Mouse (Mus musculus) MEL (cell line): Measurements from ENCODE around the gene Cpeb3. TPM values are rescaled to one million over a fixed set of nuclear protein-coding genes. Genes with fewer than 3 reads are reported as not detected.

ENCODE experiments used
- DNase-seq: peaks from one replicate; pipeline ENCODE4 v3.0.0; 2011; ENCODE audit warnings: low read depth, low spot score
- H3K27ac ChIP-seq: 2 replicates; pipeline ENCODE4 v1.5.1; 2012; ENCODE audit warnings: low read depth, mild to moderate bottlenecking, control low read depth, low read length, moderate library complexity; ENCODE audit not compliant: control insufficient read depth
- H3K27me3 ChIP-seq, 2 experiments: fragments of 150-350 bp in 1 of 2; sonication (generic) in 1 of 2; 2 replicates each; pipeline ENCODE4 v1.6.1; 2012; ENCODE audit warnings: low read length in 2 of 2, mild to moderate bottlenecking in 2 of 2, improper control_type of control experiment in 1 of 2, moderate library complexity in 1 of 2; ENCODE audit not compliant: insufficient read depth in 2 of 2, control insufficient read depth in 1 of 2
- H3K36me3 ChIP-seq, 2 experiments: 2 replicates each; pipeline ENCODE4 v1.6.1; 2012 to 2014; ENCODE audit warnings: low read length in 2 of 2, improper control_type of control experiment in 1 of 2, inconsistent platforms in 1 of 2, mild to moderate bottlenecking in 1 of 2; ENCODE audit not compliant: insufficient read depth in 2 of 2, control insufficient read depth in 1 of 2
- H3K4me1 ChIP-seq, 2 experiments: fragments of 150-350 bp in 1 of 2; sonication (generic) in 1 of 2; 2 replicates each; pipeline ENCODE4 v1.6.1; 2012; ENCODE audit warnings: low read length in 2 of 2, improper control_type of control experiment in 1 of 2, mild to moderate bottlenecking in 1 of 2; ENCODE audit not compliant: insufficient read depth in 2 of 2, control insufficient read depth in 1 of 2
- H3K4me3 ChIP-seq, 2 experiments: fragments of 150-350 bp in 1 of 2; sonication (generic) in 1 of 2; 2 replicates each; pipeline ENCODE4 v1.5.1; 2012; ENCODE audit warnings: low read depth in 2 of 2, low read length in 2 of 2, mild to moderate bottlenecking in 2 of 2, moderate library complexity in 2 of 2, control low read depth in 1 of 2, improper control_type of control experiment in 1 of 2; ENCODE audit not compliant: control insufficient read depth in 1 of 2, insufficient read depth in 1 of 2
- H3K79me2 ChIP-seq: 2 replicates; pipeline ENCODE4 v1.6.1; 2012; ENCODE audit warnings: mild to moderate bottlenecking, low read length, moderate library complexity; ENCODE audit not compliant: control insufficient read depth, poor library complexity, insufficient read depth
- H3K9ac ChIP-seq: 2 replicates; pipeline ENCODE4 v1.6.1; 2012; ENCODE audit warnings: low read depth, mild to moderate bottlenecking, control low read depth, low read length, moderate library complexity; ENCODE audit not compliant: control insufficient read depth, poor library complexity, severe bottlenecking
- H3K9me3 ChIP-seq: fragments of 150-350 bp; sonication (generic); replicated peaks from 2 replicates; pipeline ENCODE4 v1.6.1; 2012; ENCODE audit warnings: mild to moderate bottlenecking, low read length, improper control_type of control experiment, moderate library complexity; ENCODE audit not compliant: insufficient read depth
- BHLHE40 ChIP-seq: IDR thresholded peaks from 2 replicates; pipeline ENCODE4 v1.6.1; 2012; ENCODE audit warnings: low read depth, mild to moderate bottlenecking, inconsistent platforms, low read length, improper control_type of control experiment, borderline replicate concordance
- CHD1 ChIP-seq: IDR thresholded peaks from 2 replicates; pipeline ENCODE4 v1.6.1; 2012; ENCODE audit warnings: low read depth, mild to moderate bottlenecking, inconsistent platforms, low read length, improper control_type of control experiment
- GABPA ChIP-seq: IDR thresholded peaks from 2 replicates; pipeline ENCODE4 v1.6.1; 2012; ENCODE audit warnings: low read depth, mild to moderate bottlenecking, inconsistent platforms, low read length, improper control_type of control experiment, moderate library complexity
- HCFC1 ChIP-seq: IDR thresholded peaks from 2 replicates; pipeline ENCODE4 v1.6.1; 2012; ENCODE audit warnings: low read depth, mild to moderate bottlenecking, inconsistent platforms, low read length, improper control_type of control experiment, moderate library complexity
- KAT2A ChIP-seq: conservative IDR thresholded peaks from 2 replicates; pipeline ENCODE4 v1.6.1; 2012; ENCODE audit warnings: low read depth, low read length, improper control_type of control experiment, inconsistent platforms
- MAFK ChIP-seq: IDR thresholded peaks from 2 replicates; pipeline ENCODE4 v1.6.1; 2011; ENCODE audit warnings: low read depth, mild to moderate bottlenecking, low read length, improper control_type of control experiment, borderline replicate concordance
- MAX ChIP-seq: IDR thresholded peaks from 2 replicates; pipeline ENCODE4 v1.6.1; 2011; ENCODE audit warnings: low read length, improper control_type of control experiment
- MAZ ChIP-seq: IDR thresholded peaks from 2 replicates; pipeline ENCODE4 v1.6.1; 2012; ENCODE audit warnings: low read depth, mild to moderate bottlenecking, inconsistent platforms, low read length, improper control_type of control experiment
- MXI1 ChIP-seq: IDR thresholded peaks from 2 replicates; pipeline ENCODE4 v1.6.1; 2011; ENCODE audit warnings: mild to moderate bottlenecking, low read depth, low read length, improper control_type of control experiment
- MYC ChIP-seq: IDR thresholded peaks from 2 replicates; pipeline ENCODE4 v1.6.1; 2011; ENCODE audit warnings: low read depth, mild to moderate bottlenecking, low read length, improper control_type of control experiment, moderate library complexity
- NRF1 ChIP-seq: IDR thresholded peaks from 2 replicates; pipeline ENCODE4 v1.6.1; 2014; ENCODE audit warnings: low read depth, mild to moderate bottlenecking, inconsistent platforms, low read length, improper control_type of control experiment, moderate library complexity; ENCODE audit not compliant: poor library complexity, insufficient read depth, severe bottlenecking
- POLR2A ChIP-seq, 2 experiments: IDR thresholded peaks; 2 replicates each; pipeline ENCODE4 v1.6.1; 2011 to 2012; ENCODE audit warnings: low read length in 2 of 2, mild to moderate bottlenecking in 2 of 2, control low read depth in 1 of 2, improper control_type of control experiment in 1 of 2, low read depth in 1 of 2, moderate library complexity in 1 of 2; ENCODE audit not compliant: control insufficient read depth in 1 of 2, insufficient read depth in 1 of 2, poor library complexity in 1 of 2
- POLR2AphosphoS2 ChIP-seq: IDR thresholded peaks from 2 replicates; pipeline ENCODE4 v1.6.1; 2011; ENCODE audit warnings: low read length, improper control_type of control experiment
- SIN3A ChIP-seq: IDR thresholded peaks from 2 replicates; pipeline ENCODE4 v1.6.1; 2012; ENCODE audit warnings: low read length, improper control_type of control experiment, inconsistent platforms
- SMC3 ChIP-seq: IDR thresholded peaks from 2 replicates; pipeline ENCODE4 v1.6.1; 2011; ENCODE audit warnings: low read depth, low read length, improper control_type of control experiment
- UBTF ChIP-seq: IDR thresholded peaks from 2 replicates; pipeline ENCODE4 v1.6.1; 2012; ENCODE audit warnings: low read depth, mild to moderate bottlenecking, inconsistent platforms, low read length, improper control_type of control experiment, moderate library complexity, borderline replicate concordance; ENCODE audit not compliant: insufficient read depth
- USF1 ChIP-seq: IDR thresholded peaks from 2 replicates; pipeline ENCODE4 v1.6.1; 2014; ENCODE audit warnings: low read depth, mild to moderate bottlenecking, inconsistent platforms, low read length, improper control_type of control experiment, moderate library complexity
- ZC3H11A ChIP-seq: IDR thresholded peaks from 2 replicates; pipeline ENCODE4 v1.6.1; 2012; ENCODE audit warnings: low read depth, mild to moderate bottlenecking, inconsistent platforms, low read length, improper control_type of control experiment
- ZMIZ1 ChIP-seq: IDR thresholded peaks from 2 replicates; pipeline ENCODE4 v1.6.1; 2012; ENCODE audit warnings: low read depth, mild to moderate bottlenecking, inconsistent platforms, low read length, improper control_type of control experiment, moderate library complexity
- polyA plus RNA-seq, 2 experiments: library from polyadenylated mRNA; stranded (reverse) in 1 of 2; unstranded in 1 of 2; fragments of >175 nt in 1 of 2; fragments of >200 nt in 1 of 2; gene quantifications; 2 replicates each; pipeline versions ENCODE4 v1.2.1 to v1.2.4; 2012; ENCODE audit warnings: low replicate concordance in 2 of 2, low read depth in 1 of 2; ENCODE audit not compliant: insufficient read length in 2 of 2, insufficient read depth in 1 of 2, missing spikeins in 1 of 2
- total RNA-seq: library from RNA; depleted of rRNA; stranded (reverse); fragments of 300-350 nt; gene quantifications from 2 replicates; pipeline ENCODE4 v1.2.3, GENCODE M21; 2012

The Cpeb3 gene
- total and polyA plus RNA-seq, 3 experiments, result 0.35 to 0.93 TPM; not detected in 1

GRCm38 (mm10) chr19:37239096-37239495, 30.7 kb upstream of the Cpeb3 start:
- no peaks in the 10 kb centered on the region for H3K79me2 ChIP-seq
- no peak overlapping the region for H3K9ac ChIP-seq
- peaks cover 0 to 25% of the 10 kb centered on the region in 2 experiments; a peak in 2 of 4 replicates for H3K36me3 ChIP-seq
- H3K9me3 ChIP-seq, result no peaks in the 10 kb centered on the region
- no peak overlapping the region for H3K4me3 ChIP-seq
- DNase-seq, result peak; percentile 88
- H3K4me1 ChIP-seq, result peaks cover 17 to 30% of the 10 kb centered on the region in 2 experiments
- no peak for TF ChIP-seq CHD1
- no peak for TF ChIP-seq MYC
- TF ChIP-seq SIN3A, result peak; percentile 97
- TF ChIP-seq GABPA, result no peak
- TF ChIP-seq SMC3, result 0 out of 2 replicates have a peak, but pooled peaks have one; percentile 16
- no peak for TF ChIP-seq NRF1
- 0 out of 2 replicates have a peak, but pooled peaks have one; percentile 53 for TF ChIP-seq MAX
- peak; percentile 16; the same call in 1 of the 2 replicates for TF ChIP-seq HCFC1
- 0 out of 2 replicates have a peak, but pooled peaks have one; percentile 30 for TF ChIP-seq MAZ
- TF ChIP-seq MXI1, result peak; percentile 90
- TF ChIP-seq ZC3H11A, result no peak
- 0 out of 2 replicates have a peak overlapping the region, but pooled peaks have one; percentile 2 for H3K27ac ChIP-seq
- H3K27me3 ChIP-seq, result no peaks in the 10 kb centered on the region

DNA sequence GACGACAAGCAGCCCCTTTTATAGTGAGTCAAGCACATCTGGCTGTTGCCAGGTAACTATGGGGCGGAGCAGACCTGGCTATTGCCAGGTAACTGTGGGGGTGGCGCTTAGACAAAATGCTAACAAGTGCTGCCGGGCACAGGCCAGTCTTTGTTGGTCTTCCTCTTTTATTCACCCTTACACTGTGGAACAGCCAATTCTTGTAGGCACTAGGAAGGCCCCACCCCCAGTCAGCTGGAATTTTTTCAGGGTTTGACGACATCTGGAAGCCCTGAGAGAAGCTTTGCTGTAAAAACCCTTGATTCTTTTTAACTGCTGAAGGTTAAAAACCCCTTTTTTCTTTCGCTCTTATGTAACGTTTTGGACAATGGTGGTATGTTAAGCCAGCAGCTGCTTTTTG, 30.2 kb upstream of the Cpeb3 start:
- Histone ChIP-seq H3K4me3 (0 out of 4 replicates have a peak overlapping the region, but pooled peaks of 1 of the 2 experiments have one; percentile 6), H3K9ac (no peak overlapping the region)

More for the DNA sequence above, 30.2 kb upstream of the Cpeb3 start:
- Histone ChIP-seq H3K4me1 (peaks cover 17 to 30% of the 10 kb centered on the region in 2 experiments), H3K36me3 (peaks cover 0 to 25% of the 10 kb centered on the region in 2 experiments; a peak in 2 of 4 replicates), H3K79me2 (no peaks in the 10 kb centered on the region), H3K27ac (peak overlapping the region; percentile 7; the same call in 1 of the 2 replicates), H3K9me3 (no peaks in the 10 kb centered on the region), H3K27me3 (no peaks in the 10 kb centered on the region)
- TF ChIP-seq POLR2A (IDR thresholded peaks at IDR 0.05; ENCODE audit: control insufficient read depth in 1 of 2, insufficient read depth in 1 of 2, low read depth in 1 of 2, low read length in 2 of 2, poor library complexity in 1 of 2), result no peak
- no peak for TF ChIP-seq ZMIZ1
- TF ChIP-seq KAT2A, result no peak
- no peak for TF ChIP-seq USF1
- TF ChIP-seq BHLHE40, result no peak
- no peak for TF ChIP-seq MAFK
- no peak for TF ChIP-seq UBTF
- no peak for TF ChIP-seq POLR2AphosphoS2
- peak; percentile 49 for DNase-seq
